Mouse (Mus musculus) urinary bladder, adult 18-20 months (tissue): ENCODE data around the gene Fsd2.

Experiments used
- DNase-seq, 2 experiments: peaks; one replicate each; pipeline ENCODE4 v3.0.0; 2022; ENCODE audit warnings: low spot score in 2 of 2, mixed read lengths in 2 of 2

Gene Fsd2

GRCm38 (mm10) chr7:81542934-81543333, 23.8 kb downstream of the Fsd2 start:
- DNase-seq, result no peak

DNA sequence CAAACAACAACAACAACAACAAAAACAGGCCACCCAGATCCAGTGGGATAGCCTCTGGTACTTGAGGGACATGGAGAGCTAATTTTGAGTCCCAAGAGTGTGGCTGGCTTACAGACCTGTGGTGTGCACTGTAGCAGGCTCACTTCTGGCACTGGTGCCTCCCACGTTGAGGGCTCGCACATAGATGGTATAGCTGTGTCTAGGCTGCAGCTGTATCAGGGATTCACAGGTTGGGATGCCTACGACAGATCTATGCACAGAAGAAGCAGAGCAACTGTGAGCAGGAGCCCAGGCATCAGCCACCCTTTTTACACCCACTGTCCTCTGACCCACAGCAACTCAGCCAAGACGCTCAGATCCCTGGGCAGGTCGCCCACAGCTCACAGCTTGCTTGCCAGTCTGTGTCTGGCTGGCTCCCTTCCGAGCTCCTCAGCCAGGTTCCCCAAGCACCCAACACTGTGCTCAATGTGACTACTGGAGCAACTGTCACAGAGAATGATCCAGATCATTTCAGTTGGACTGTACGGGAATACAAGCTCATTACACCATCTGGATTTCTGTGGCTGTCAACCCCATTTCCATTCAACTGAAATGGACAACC, 24.7 kb downstream of the Fsd2 start:
- DNase-seq, result no peak

DNA sequence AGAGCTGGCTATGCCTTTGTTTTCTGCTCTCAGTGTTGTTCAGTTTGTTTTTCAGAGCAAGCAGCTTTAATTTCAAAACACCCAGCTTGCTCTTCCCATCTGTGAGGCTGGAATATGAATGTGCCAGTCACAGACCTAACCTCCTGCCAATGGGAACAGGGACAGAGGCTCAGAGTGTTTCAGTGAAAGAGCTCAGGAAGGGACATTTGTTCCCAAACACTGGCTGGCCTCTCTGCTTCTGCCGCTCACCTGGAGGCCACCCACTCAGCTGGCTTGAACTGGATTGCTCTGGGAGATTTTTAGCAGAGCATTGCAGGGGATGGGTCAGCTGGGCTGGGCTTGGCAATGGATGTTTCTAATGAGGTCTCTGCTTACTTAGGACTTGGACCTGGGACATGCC, 25.7 kb downstream of the Fsd2 start:
- no peak for DNase-seq

- no peak for DNase-seq
Measured at GRCm38 (mm10) chr7:81539565-81539964, 27.2 kb downstream of the Fsd2 start.

DNA sequence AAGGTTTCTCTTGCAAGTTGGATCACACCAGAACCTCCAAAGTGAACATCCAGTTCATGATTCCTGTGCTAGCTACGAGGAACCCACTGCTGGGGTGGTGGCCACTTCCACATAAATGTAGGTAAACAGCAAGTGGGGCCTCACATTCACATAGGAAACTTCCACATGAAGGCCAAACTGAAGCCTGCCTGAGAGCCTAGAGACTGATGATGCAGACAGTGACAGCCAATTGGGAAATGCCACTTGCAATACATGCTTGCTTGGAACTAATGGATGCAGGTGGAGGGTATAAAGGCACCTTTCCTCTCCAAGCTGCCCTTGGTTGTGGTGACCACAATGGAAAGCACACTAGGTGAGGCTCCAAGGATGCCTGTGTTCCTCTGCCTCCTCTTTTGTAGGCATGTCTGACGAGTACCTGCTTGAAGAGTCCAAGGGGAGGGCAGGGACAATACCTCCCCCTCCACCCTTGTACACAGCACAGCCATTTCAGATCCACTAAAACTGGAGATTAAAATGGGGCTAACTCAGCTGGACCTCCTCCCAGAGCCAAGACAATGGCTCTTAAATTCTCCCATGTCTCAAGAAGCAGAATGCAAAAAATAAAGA, 28.6 kb downstream of the Fsd2 start:
- DNase-seq, result no peak

DNA sequence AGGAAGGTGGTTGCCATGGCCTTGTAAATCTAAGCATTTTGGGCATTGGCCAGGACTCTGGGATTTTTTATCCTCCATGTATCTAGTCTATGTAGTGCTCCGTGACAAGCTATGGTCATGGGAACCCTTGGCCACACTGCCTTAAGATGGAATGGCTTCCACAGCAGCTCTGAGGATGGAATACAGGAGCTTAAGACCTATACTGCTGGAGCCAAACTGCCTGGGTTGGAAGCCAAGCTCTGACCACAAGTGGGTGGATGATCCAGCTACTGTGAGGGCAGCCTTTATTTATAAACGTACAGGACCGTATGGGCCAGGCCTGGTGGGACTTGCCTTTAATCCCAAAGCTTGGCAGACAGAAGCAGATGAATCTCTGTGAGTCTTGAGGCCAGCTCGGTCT, 30.3 kb downstream of the Fsd2 start:
- DNase-seq, result no peak

GRCm38 (mm10) chr7:81531462-81531861, 35.3 kb downstream of the Fsd2 start:
- no peak for DNase-seq

- no peak for DNase-seq
Measured at GRCm38 (mm10) chr7:81528918-81529317, 37.8 kb downstream of the Fsd2 start.

- no peak for DNase-seq
Measured at GRCm38 (mm10) chr7:81523663-81524017, 43.1 kb downstream of the Fsd2 start.

DNA sequence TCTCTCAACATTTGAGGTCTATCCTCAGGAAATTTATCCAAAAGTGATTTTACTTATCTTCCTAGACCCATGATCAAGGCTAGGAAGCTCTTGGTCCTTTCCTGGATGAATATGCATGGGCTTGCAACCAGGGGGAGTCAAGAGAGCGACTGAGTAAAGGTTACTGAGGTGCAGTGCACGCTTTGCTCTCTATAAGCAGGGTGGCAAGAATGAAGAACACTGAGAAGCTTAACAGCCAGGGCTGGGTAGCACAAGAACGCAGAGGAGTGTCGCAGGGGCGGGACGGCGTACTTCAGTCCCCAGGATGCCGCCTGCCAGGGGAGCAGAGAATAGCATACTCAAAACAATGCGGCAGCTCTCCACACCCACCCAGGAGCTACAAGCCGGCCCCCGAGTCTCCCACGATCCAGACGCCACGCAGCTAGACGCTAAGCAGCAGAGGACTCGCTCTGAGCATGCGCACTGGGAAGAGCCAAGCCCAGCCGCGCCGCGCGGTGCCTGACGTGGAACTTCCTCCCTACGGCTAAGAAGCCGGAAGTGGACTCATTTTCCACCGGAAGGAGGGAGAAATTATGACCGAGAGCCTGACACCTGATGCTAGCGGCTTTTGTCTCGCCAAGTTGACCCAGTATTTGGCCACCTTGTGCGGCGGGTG, 43.6 kb downstream of the Fsd2 start:
- peak; percentile 72 to 85 for DNase-seq

DNA sequence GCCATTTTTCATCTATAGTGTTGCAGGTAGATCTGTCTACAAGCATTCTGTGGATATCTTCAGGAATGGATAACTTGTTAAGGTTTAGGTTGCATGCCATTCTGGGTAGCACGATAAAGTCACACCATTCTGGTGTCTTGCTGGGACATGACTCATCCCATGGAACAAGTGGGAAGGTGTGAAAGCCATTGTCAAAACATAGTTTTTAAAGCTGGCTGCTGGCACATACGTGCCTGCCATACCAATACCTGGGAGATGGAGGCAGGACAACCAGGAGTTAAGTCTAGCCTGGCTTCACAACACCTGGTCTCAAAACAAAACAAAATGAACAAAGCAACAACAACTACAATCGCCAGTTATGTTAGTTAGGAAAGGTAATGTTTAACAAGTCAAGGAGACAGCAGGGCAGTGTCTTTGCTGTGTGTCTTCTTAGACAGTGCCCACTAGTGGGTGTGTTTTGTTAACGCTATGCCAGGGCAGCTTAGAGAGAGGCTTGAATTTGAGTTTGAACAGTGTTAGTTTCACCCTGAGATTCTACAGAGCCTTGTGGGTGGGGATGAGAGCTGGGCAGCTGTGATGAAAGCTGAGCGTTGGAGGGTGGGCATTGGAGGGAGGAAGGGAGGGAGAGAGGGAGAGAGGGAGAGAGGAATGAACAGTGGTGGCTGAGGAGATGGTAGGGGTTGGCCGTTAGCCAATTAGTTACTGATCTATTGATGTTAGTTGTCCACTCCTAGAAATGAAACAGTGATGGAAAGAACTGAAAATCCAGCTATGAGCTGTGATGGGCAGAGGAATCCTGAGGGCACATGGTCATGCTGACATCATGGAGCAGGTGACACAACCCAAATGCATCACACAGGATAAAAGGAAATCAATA, 50.4 kb downstream of the Fsd2 start:
- no peak for DNase-seq

DNA sequence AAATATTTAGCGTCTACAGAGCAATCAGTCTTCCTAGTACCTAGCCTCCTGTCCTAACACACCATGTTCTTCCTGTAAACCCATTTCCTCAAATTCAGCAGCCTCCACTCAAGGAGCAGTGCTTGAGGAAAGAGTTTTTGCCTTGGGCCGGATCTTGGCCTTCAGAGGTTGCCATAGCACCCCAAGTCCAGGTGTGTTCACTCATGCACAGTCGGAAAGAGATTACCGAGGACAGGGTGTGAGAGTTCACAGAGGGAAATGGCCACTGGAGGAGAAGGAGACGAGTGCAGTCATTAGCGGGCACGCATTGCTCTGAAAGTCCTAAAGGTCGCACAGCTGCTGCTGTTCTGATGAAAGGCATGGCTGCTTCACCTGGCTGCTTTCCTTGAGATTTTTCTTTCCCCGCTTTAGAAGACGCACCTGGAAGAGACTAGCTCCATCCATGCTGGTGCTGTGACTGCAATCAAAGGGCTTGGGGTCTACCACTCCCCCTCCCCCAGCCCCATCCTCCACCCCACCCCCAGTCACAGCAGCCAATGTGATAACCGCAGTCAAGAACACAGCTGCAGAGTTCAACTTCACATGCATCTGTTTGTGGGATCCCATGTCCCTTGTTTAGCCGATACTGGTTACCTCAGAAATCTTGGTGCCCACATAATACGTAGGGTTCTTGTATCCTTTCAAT, 51.7 kb downstream of the Fsd2 start:
- DNase-seq, result no peak

- DNase-seq, result no peak
Measured at GRCm38 (mm10) chr7:81501050-81501449, 65.7 kb downstream of the Fsd2 start.

- DNase-seq, result no peak
Measured at GRCm38 (mm10) chr7:81498181-81498580, 68.6 kb downstream of the Fsd2 start, which contains the start of gene BC048679. Gene BC048679, minus strand, starts transcription at chr7:81498281.

GRCm38 (mm10) chr7:81497171-81497570, 69.6 kb downstream of the Fsd2 start:
- DNase-seq, result no peak

DNA sequence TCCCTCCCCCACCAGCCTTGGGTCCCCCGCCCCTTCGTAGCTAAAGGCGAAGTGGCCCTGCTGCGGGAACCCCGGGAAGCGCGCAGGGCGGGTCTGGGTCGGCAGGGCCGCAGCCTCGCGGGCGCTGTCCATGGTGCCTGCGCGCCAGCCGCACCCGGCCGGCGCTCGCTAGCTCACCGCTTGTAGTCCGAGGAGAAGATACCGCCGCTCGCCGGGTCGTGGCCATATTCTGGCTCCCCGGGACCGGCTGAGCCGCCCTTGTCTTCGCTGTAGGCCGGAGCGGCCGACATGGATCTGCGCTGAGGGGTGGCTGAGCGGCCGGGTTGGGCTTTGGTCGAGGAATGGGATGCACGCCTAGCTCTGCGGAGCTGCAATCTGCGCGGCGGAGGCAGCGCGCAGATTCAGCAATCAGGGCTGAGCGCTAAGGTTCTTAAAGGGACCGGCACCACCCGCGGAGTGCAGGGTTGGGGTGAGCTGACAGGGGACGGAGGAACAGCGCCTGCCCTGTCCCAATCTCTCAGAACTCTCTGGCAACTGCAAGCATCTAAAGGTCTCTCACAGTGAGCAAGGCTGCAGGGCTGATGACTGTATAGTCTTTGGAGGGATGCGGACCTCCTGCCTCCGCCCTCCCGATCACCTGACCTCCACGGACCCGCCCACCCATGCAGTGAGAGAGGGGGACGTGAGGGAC, 73.3 kb downstream of the Fsd2 start, which contains the start of gene Ap3b2:
Gene Ap3b2 (minus strand): TSS at position 595 of the 691 bp plus-strand sequence.
- peak; percentile 29 to 60 for DNase-seq

DNA sequence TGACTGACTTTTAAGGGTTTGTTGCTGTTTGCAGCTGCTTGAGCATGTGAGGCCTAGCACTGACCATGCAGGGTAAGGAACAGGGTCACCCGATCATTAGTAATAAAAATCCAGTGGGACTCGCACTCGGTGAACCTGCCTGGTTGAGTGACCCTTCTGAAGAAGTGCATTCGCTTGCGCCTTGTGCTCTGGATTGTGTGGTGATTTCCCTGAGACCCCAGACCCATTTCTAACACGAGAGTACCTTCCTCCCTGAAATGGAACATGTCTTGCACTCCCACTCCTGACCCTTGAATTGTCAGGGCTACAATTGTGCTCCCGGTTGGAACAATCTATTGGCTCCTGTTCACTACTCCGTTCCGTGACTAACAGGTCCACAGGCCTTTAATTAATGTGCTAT, 74.1 kb downstream of the Fsd2 start:
- no peak for DNase-seq

DNA sequence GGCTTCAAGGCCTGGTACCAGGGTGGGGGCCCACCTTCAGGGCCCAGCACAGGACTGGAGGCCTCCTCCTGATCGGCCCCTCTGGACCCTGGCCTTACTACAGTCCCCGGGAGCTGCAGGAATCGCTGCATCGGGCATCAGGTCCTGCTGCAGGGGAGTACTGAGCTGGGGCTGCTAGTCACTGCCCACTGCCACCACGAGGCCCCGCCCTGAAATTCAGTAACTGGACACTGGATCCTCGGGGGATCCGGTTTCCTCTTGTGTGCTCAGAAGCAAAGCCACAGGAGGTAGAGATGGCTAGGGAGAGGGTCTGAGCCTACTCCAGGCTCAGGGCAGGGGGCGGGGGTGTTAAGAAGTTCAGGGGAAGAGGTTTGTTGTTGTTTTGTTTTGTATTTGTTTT, 77.1 kb downstream of the Fsd2 start:
- DNase-seq, result no peak
